Mouse (Mus musculus): ENCODE data around the gene Plac9a. TPM values are rescaled to one million over a fixed set of nuclear protein-coding genes. Genes with fewer than 3 reads are reported as not detected.

The Plac9a gene
- total and polyA plus RNA-seq, 2 experiments from 2014 or later, result 0.31 TPM; not detected in 1

GRCm38 (mm10) chr14:25857168-25857621 lies 45.7 kb downstream of the Plac9a start:
- Histone ChIP-seq H3K9me3 (replicated peaks; ENCODE audit: control insufficient read depth, low read length) (no peaks in the 10 kb centered on the region), H3K4me3 (ENCODE audit: low read depth, low read length) (no peak overlapping the region), H3K9ac (replicated peaks; ENCODE audit: low read depth, low read length) (no peak overlapping the region), H3K4me1 (ENCODE audit: control insufficient read depth, insufficient read depth) (peaks cover 42% of the 10 kb centered on the region), H3K36me3 (replicated peaks; ENCODE audit: control insufficient read depth, insufficient read depth, low read length) (no peaks in the 10 kb centered on the region), H3K4me2 (ENCODE audit: low read depth, low read length) (no peak overlapping the region), H3K27ac (ENCODE audit: low read depth) (peak overlapping the region; percentile 34; the same call in 1 of the 2 replicates), H3K27me3 (ENCODE audit: control insufficient read depth, insufficient read depth, low read length) (no peaks in the 10 kb centered on the region)
- 37% methylated on average over 3 of the region's 3 CpGs for WGBS
- no peak for DNase-seq (ENCODE audit: low spot score)
- ATAC-seq (ENCODE audit: insufficient read depth, low read depth), result peak; percentile 72
- no peak for TF ChIP-seq CTCF (IDR thresholded peaks at IDR 0.05; ENCODE audit: low read depth)
- no peak for TF ChIP-seq EP300 (IDR thresholded peaks at IDR 0.05; ENCODE audit: low read depth)

- Histone ChIP-seq H3K4me2 (ENCODE audit: low read depth, low read length) (no peak overlapping the region), H3K27me3 (ENCODE audit: control insufficient read depth, insufficient read depth, low read length) (no peaks in the 10 kb centered on the region), H3K9me3 (replicated peaks; ENCODE audit: control insufficient read depth, low read length) (no peaks in the 10 kb centered on the region), H3K27ac (ENCODE audit: low read depth) (no peak overlapping the region), H3K4me3 (ENCODE audit: low read depth, low read length) (no peak overlapping the region), H3K36me3 (replicated peaks; ENCODE audit: control insufficient read depth, insufficient read depth, low read length) (no peaks in the 10 kb centered on the region), H3K4me1 (ENCODE audit: control insufficient read depth, insufficient read depth) (peaks cover 51% of the 10 kb centered on the region), H3K9ac (replicated peaks; ENCODE audit: low read depth, low read length) (no peak overlapping the region)
- WGBS, result 58% methylated on average over 8 of the region's 8 CpGs
- TF ChIP-seq CTCF (IDR thresholded peaks at IDR 0.05; ENCODE audit: low read depth), result no peak
- TF ChIP-seq EP300 (IDR thresholded peaks at IDR 0.05; ENCODE audit: low read depth), result no peak
- DNase-seq (ENCODE audit: low spot score) (no peak), ATAC-seq (ENCODE audit: insufficient read depth, low read depth) (no peak)
Measured at GRCm38 (mm10) chr14:25855241-25855885, 47.5 kb downstream of the Plac9a start.

DNA sequence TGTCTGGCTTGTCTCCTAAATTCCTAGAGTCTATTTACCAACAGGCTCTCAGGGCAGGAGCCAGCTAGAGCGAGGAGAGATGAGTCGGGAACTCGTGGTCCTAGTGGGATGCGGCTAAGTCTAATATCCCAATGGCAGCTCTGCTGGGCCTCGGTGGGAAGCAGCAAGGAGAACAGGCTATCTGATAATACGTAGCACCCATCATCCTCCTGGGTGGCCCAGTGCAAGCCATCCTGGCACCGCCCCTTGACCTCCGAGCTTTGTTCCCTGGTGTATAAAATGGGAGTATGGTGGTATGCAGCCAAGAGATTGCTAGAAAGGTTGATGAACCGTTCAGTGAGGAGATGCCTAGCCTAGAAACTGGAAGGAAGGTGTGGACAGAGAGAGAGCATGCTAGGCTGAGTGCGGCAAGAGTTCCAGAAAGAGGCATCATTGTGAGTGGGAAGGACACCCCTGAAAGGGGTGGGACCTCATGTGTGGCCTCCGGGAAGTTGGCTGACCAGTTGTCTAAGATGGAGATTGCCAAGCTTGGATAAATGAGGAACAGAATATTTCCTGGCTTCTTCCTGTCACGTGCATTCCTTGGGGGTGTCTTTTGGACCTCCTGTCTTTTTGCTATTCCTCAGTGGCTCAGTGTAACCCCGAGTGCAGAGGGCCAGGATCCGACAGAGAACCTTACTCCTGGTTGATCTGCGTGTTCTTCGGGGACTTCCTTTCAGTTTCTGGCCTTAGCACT lies 49.0 kb downstream of the Plac9a start:
- H3K9me3 ChIP-seq (replicated peaks; ENCODE audit: control insufficient read depth, low read length), result no peaks in the 10 kb centered on the region
- H3K4me3 ChIP-seq (ENCODE audit: low read depth, low read length), result no peak overlapping the region
- TF ChIP-seq CTCF (IDR thresholded peaks at IDR 0.05; ENCODE audit: low read depth) (no peak), EP300 (IDR thresholded peaks at IDR 0.05; ENCODE audit: low read depth) (no peak)
- no peaks in the 10 kb centered on the region for H3K27me3 ChIP-seq (ENCODE audit: control insufficient read depth, insufficient read depth, low read length)
- 82% methylated on average over 16 of the region's 16 CpGs for WGBS
- peaks cover 51% of the 10 kb centered on the region for H3K4me1 ChIP-seq (ENCODE audit: control insufficient read depth, insufficient read depth)
- ATAC-seq (ENCODE audit: insufficient read depth, low read depth), result no peak
- no peak for DNase-seq (ENCODE audit: low spot score)
- no peaks in the 10 kb centered on the region for H3K36me3 ChIP-seq (replicated peaks; ENCODE audit: control insufficient read depth, insufficient read depth, low read length)
- no peak overlapping the region for H3K9ac ChIP-seq (replicated peaks; ENCODE audit: low read depth, low read length)
- H3K4me2 ChIP-seq (ENCODE audit: low read depth, low read length), result no peak overlapping the region
- no peak overlapping the region for H3K27ac ChIP-seq (ENCODE audit: low read depth)

GRCm38 (mm10) chr14:25853295-25853694 lies 49.6 kb downstream of the Plac9a start:
- H3K9me3 ChIP-seq (replicated peaks; ENCODE audit: control insufficient read depth, low read length), result no peaks in the 10 kb centered on the region
- DNase-seq (ENCODE audit: low spot score) (no peak), ATAC-seq (ENCODE audit: insufficient read depth, low read depth) (no peak)
- no peak for TF ChIP-seq CTCF (IDR thresholded peaks at IDR 0.05; ENCODE audit: low read depth)
- peaks cover 51% of the 10 kb centered on the region for H3K4me1 ChIP-seq (ENCODE audit: control insufficient read depth, insufficient read depth)
- H3K4me2 ChIP-seq (ENCODE audit: low read depth, low read length), result no peak overlapping the region
- WGBS, result 48% methylated on average over 6 of the region's 6 CpGs
- H3K4me3 ChIP-seq (ENCODE audit: low read depth, low read length), result no peak overlapping the region
- no peak overlapping the region for H3K27ac ChIP-seq (ENCODE audit: low read depth)
- H3K36me3 ChIP-seq (replicated peaks; ENCODE audit: control insufficient read depth, insufficient read depth, low read length), result no peaks in the 10 kb centered on the region
- no peak overlapping the region for H3K9ac ChIP-seq (replicated peaks; ENCODE audit: low read depth, low read length)
- H3K27me3 ChIP-seq (ENCODE audit: control insufficient read depth, insufficient read depth, low read length), result no peaks in the 10 kb centered on the region

GRCm38 (mm10) chr14:25852121-25852561 lies 50.8 kb downstream of the Plac9a start:
- Histone ChIP-seq H3K9ac (replicated peaks; ENCODE audit: low read depth, low read length) (no peak overlapping the region), H3K4me1 (ENCODE audit: control insufficient read depth, insufficient read depth) (peaks cover 43% of the 10 kb centered on the region), H3K27me3 (ENCODE audit: control insufficient read depth, insufficient read depth, low read length) (no peaks in the 10 kb centered on the region), H3K4me3 (ENCODE audit: low read depth, low read length) (no peak overlapping the region), H3K4me2 (ENCODE audit: low read depth, low read length) (no peak overlapping the region), H3K36me3 (replicated peaks; ENCODE audit: control insufficient read depth, insufficient read depth, low read length) (no peaks in the 10 kb centered on the region), H3K9me3 (replicated peaks; ENCODE audit: control insufficient read depth, low read length) (no peaks in the 10 kb centered on the region), H3K27ac (ENCODE audit: low read depth) (no peak overlapping the region)
- no peak for ATAC-seq (ENCODE audit: insufficient read depth, low read depth)
- no peak for DNase-seq (ENCODE audit: low spot score)
- TF ChIP-seq CTCF (IDR thresholded peaks at IDR 0.05; ENCODE audit: low read depth) (no peak), EP300 (IDR thresholded peaks at IDR 0.05; ENCODE audit: low read depth) (no peak)
- WGBS, result 76% methylated on average over 11 of the region's 11 CpGs
